Mouse (Mus musculus): ENCODE data around the gene Ccdc130.

Gene Ccdc130

DNA sequence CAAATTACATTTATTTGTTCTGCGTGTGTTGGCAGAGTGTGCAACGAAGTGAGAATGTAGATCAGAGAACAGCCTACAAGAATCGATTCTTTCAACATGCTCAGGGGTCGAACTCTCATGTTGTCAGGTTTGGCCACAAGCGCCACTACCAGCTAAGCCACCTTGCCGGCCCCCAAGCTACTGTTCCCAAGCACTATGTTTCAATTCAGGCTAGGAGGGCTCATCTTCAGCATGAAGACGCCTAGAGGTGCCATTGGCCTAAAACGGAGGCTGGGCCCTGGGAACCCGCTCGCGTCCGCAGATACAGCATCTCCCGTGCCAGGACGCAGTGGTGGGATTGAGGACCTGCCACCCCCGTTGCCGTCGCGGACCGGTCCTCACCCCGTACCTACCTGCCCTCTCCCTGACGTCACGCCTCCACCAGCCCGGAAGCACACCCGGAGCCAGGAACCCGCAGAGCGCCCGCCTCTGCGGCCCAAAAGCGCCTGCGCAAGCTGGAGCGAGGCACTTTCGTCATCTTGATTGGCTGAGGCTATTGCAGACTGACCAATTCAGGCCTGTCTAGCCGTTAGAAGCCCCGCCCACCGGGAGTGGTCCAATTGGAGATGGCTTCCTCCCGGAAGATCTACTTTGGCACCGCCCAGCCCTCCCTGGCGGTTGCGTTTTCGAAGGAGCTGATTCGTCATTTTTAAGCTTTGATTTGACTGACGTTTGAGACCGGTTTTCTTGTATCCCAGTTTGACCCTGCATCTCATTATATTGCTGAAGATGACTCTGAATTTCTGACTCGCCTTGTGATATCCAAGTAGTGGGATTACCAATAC, at the start of gene Ccdc130:
Gene Ccdc130 (minus strand): TSS at position 431 of the 824 bp plus-strand sequence.
- peak; percentile 100 for DNase-seq

DNA sequence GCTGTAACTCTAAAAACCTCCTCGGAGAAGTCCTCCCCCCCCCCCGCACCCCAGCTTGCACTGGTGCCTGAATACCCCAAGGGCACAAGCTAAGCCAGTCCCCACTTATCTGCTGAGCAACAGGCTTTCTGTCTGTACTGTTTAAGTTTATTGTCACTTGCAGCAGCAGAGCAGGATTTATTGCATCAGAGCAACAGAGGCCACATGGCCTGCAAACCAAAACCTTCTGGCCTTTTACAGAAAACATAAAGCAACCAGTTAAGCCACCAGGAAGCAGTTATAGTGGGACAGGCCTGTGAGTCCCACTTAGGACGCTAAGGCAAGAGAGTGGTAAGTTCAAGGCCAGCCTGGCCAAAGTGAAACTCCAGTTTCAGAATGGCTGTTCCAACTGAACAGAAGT, 38.2 kb upstream of the Ccdc130 start:
- DNase-seq, result no peak

DNA sequence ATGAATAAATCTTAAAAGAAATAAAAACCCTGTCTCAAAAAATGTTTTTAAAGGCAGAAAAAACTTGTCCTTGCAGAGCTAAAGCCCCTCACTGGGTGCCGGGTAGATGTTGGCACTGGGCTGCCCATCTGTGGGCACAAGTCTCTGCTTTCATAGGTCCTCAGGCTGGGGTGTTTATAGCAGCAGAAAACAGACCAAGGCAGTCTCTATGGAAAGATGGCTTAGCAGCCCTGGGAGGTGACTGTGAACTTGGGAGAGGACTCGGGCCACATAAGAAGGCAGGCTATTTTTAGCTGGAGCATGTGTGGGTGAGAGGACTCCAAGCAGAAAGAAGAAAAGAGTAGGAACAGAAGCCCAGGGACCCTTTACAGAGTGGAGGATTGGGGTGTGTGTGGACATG, 33.8 kb upstream of the Ccdc130 start:
- no peak for DNase-seq

DNA sequence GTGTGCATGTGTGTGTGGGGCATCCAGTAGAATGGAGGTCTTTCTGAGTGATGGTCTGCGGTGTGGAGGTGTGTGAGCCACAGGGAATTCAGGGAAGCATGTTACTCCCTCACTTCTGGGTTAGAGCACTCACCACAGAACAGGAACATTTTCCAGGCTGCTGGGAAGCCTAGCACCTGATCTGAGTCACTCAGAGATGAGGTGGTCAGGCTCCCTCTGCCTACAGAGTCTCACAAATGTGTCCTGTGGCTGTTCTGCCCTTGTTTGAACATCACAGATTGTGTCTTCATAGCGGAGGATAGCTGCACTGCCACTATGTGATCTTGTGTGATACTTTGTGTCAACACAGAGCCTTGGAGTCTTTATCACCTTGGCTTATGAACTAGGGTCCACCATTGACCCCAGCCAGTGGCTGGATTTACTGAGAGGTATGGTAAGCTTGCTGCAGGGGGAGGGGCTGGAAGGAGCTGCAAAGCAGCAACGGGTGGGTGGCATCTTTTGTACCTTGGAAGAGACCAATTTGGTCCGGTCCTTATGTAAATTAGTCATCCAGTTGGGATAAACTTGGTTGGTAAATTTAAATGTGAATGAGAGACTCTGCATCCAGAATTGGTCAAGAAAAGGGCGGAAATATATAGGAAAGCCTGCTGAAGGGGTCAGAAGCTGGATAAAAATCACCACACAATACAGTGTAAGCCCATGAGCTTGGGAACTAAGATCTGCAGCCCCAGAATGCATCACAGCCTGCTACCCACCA, 27.0 kb upstream of the Ccdc130 start:
- DNase-seq, result no peak

DNA sequence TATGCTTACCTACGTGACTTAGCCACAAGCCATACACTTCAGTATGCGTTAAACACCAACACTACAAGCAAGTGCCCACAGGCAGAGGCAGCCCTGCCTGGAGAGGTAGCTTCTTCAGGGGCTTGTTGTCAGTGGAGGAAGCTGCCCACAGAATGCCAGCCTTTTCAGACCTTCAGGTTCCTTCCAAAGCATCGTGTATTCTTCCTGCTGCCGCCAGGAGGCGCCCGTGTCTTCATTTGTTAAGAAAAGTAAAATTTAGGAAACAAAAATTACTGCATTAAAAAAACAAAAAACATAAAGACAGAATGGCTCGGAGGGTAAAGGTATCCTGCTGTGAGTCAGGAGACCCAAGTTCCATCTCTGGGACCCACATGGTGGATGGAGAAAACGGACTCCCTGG, 21.5 kb upstream of the Ccdc130 start:
- peak; percentile 86 to 87 for DNase-seq

DNA sequence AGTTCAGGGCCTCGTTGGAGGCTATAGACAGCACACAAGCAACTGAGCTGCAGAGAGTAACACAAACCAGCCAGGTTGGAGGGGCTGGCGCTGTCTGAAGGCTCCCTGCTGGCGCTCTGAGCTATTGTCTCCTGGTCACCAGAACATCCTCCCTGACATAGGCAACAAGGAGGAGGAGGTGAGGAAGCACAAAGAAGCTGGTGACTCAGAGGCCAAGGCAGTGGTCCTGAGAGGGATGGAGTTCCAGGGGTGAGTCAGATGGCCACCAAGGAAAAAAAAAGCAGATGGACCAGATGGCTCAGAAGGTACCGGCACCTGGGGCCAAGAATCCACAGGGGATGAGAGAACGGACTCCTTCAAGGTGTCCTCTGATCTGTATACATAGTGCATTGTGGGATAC, 20.9 kb upstream of the Ccdc130 start:
- peak; percentile 82 to 86 for DNase-seq

DNA sequence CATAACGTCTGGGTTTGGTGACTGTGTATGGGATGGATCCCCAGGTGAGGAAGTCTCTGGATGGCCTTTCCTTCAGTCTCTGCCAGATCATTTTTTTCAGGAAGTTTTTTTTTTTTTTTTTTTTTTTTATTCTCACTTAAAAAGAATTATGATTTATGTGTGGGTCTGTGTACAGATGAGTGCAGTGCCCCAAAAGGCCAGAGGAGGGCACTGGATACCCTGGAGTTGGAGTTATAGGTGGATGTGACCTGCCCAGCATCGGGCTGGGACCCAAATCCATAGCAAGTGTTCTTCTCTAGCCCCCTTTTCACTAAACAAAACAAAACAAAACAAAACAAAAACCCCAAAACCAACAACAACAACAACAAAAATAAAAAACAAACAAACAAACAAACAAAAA, 18.7 kb upstream of the Ccdc130 start:
- DNase-seq, result peak; percentile 69 to 79

DNA sequence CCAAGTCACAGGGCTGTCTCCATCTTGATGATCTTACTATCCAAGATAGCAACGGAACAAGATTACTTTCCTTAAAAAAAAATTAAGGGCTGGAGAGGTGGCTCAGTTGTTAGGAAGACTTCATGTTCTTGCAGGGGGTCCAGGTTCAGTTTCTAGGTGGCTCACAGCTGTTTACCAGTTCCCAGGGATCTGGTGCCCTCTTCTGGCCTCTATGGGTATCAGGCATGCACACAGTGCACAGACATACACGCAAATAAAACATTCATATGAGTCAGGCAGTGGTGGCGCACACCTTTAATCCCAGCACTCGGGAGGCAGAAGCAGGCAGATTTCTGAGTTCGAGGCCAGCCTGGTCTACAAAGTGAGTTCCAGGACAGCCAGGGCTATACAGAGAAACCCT, 15.5 kb upstream of the Ccdc130 start:
- DNase-seq, result peak; percentile 47 to 67

DNA sequence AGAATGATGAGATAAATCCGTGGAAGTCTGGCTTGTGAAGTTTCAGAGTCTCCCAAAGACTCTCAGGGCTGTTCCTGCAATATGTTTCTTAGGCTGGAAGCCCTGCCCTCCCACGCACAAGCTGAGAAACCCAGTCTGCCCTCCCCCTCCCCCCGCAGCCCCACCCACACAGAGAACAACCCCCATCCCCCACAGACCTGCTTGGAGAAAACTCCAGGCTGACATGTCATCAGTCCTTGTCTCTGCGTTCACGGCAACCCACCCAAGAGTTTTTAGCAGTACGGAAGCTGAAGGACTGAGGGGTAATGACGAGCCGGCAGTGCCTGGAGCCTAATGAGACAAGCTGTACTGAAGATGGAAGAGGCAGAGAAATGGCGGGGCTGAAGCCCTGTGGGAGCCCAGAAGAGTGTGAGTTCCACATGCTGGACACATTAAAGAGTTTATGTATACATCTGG, 14.5 kb upstream of the Ccdc130 start:
- DNase-seq, result no peak

DNA sequence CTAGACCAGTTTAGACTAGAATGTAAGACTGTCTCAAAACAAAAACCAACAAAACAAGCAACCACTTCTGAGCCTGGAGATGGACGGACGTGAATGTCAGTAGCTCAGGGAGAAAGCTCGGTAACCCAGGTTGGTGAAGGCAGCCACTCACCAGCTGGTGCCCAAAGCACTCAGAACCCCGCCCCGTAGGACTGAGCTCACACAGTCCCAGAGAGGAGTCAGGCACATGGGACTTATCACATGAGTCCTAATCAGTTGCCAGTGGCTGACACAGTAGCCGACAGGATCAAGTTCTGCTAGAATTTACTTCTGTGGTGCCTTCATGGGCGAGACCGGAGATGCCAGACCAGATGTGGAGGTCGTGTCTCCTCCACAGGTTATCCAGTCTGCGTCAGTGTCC, 10.6 kb upstream of the Ccdc130 start:
- no peak for DNase-seq

DNA sequence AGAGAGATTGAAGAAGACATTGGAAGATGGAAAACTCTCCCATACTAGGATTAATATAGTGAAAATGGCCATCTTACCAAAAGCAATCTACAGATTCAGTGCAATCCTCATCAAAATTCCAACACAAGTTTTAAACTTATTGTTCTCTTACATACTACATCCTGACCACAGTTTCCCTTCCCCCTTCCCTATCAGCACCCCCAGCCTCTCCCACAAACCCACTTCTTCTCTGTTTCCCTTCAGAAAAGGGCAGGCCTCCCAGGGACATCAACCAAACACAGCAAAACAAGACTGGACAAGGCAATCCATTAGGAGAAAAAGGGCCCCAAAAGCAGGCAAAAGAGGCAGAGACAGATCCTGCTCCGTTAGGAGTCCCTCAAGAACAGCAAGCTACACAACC, 6.3 kb upstream of the Ccdc130 start:
- DNase-seq, result no peak

DNA sequence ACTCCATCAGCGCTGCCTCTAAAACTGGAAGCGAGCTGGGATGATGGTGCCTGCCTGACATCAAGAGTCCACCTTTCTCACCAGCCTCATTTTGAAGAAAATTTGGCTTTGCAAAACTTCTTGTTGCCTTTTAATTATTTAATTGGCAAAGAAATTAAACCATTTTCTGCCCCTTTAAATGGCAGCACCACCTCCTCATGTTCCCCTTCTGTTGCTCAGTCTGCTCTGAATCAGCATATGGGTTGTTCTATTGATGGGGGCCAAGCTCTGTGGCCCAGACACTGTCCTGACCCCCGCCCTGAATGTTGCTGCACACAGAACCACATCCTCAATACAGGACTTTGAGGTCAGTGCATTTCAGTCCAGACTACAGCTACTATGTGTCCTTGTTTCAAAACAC, 3.8 kb upstream of the Ccdc130 start:
- no peak for DNase-seq

DNA sequence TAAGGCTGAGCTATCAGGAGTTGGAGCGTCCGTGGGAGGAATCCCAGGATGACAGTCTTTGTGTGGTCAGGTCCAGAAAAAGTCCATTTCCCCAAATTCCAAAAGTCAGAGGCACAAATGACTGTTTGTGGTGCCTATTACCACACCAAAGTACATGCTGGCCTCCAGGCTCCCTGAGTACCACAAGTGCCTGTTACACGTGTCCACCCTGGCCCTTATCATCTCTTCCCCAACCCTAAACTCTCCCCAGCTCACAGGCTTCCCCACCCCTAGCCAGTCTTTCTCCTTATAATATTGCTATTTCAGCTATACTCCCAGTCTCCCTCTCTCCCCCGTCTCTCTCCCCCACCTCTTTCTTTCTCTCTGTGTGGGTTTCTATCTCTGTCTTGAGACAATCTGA, 2.1 kb upstream of the Ccdc130 start:
- DNase-seq, result no peak

DNA sequence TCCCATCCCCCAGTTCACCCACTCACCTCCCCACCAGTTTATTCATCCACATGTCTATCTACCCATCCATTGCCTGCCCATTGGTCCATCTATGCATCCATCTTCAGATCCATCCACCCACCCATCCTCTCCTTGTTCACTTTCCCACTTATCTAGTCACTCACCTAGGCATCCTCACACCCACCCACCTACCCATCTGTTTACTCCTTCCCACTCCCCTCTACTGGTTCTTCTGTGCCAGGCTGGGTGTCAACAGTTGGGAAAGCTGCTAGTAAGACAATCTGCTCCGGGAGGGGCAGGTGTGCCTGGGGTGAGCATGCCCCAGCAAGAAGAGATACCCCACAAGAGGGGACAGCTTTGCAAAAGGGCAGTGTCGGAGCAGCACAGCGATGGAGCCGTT, 9.1 kb downstream of the Ccdc130 start:
- no peak for DNase-seq

DNA sequence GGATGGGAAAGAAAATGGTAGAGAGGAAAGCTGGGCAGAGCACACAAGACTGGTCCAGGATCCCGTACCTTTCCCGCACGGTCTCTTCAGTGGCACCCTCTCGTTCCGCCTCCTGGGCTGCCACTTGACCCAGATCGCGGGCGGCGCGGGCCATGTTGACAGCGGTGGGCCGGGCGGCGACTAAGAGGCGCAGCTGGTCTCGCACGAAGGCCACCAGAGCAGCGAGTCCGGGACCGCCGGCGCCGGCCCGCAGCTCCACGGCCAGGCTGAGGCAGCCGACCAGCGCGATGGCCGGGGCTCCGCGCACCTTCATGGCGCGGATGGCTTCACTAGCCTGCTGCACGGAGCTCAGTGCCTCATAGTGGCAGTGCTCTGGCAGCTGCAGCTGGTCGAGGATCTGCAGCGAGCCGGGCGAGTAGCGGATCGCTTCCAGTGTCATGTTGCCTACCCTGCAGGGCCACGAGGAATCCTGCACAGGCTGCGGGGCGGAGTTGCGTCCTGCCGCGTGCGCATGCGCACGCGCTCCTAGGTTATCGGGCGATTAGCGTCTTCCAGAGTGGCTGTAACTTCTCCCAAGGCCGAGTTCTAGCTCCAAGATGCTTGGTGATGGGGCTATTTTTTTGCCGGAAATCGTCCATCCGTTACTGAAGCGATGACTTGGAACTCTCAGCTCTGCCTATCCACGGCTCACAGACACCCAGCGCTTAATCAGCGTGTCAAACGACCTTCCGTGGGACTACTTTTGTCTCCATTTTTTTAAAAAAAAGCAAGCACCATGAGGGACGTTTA, 13.2 kb downstream of the Ccdc130 start, which contains the start of gene Mri1:
Gene Mri1 (minus strand): TSS at position 505 of the 789 bp plus-strand sequence.
- peak; percentile 88 to 89 for DNase-seq

DNA sequence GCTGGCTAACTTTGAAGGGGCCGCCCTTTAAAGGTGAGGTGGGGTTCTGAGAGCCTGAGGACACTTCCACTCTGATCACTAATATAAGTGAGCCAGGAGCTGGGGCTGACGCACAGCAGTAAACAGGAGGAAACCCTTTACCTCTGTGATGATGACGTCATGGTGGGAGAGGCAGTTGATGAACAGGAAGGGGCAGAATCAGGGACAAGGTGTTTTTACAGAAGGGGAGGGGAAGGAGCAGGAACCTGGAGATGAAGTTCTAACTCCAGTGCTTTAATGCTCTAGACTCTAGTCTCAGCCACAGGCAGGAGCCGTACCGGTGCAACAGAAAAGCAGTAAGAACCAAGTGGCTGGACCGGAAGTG, 13.7 kb downstream of the Ccdc130 start:
- DNase-seq, result no peak

DNA sequence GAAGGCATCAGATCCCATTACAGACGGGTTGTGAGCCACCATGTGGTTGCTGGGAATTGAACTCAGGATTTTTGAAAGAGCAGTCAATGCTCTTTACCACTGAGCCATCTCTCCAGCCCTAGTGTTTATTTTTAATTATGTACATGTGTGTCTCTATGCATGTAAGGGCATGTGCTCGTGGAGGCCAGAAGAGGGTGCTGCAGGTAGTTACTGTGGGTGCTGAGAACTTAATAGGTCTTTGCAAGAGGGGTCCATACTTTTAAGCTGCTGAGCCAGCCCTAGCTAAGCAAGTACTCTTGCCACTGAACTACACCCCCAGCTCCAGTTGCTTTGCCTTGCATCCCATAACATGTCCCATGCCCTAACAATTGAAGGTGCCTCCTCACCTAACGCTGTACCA, 14.3 kb downstream of the Ccdc130 start:
- DNase-seq, result no peak

DNA sequence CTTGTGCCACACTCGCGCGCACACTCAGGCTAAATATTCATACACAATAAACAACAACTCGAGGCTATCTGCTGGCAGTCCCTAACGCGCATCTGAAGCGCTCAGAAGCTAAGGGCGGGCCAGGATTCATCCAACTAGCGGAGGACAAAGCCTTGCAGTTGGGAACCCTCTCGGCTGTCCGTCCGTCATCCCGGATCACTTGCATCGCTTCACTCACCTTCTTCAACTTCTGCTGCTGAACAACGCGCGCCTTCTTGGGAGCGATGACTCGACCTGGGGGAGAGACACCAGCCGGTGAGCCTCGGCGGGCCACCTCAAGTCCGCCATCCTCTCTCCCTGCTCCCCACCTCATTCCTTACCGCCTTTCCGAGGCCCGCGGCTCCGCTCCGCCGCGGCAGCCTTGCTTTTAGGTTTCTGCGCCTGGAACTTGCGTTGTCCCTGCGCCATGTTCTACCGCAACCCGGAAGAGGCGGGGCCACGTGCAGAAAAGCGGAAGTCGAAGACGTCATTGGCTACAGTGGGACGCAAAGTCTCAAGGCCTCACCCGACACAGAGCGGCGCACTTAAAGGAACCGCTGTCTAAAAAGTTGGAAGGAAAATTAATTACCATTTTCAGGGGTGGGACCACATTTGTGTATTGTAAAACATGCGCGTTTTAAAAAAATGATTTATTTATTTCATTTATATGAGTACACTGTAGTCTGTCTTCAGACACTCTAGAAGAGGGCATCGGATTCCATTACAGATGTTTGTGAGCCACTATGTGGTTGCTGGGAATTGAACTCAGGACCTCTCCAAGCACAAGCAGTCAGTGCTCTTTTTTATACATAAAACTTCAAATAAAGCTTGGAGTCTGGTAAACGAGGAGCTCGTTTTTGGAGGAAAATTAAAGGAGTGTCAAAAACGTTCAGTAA, 20.7 kb downstream of the Ccdc130 start, which contains the start of gene D8Ertd738e:
Gene D8Ertd738e (minus strand): TSS at position 463 of the 914 bp plus-strand sequence.
- DNase-seq, result peak; percentile 85 to 87

DNA sequence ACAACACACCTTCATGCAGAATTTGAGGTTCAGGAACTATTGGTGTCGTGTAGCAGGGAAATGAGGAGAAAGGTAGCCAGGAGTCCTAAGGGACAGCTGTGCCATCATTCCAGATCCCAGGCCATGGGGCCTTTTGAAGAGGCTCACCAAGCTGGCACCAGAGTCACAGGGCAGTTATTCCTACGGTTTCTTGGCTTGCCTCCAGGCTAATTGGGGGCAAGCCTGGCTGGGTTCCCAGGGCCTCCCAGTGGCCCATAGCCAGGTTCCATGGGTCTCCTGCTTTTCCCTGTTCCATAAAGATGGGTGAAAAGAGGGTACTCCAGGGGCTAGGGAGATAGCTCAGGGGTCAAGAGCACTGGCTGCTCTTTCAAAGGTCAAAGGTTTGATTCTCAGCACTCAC, 28.4 kb downstream of the Ccdc130 start:
- peak; percentile 53 to 56 for DNase-seq

DNA sequence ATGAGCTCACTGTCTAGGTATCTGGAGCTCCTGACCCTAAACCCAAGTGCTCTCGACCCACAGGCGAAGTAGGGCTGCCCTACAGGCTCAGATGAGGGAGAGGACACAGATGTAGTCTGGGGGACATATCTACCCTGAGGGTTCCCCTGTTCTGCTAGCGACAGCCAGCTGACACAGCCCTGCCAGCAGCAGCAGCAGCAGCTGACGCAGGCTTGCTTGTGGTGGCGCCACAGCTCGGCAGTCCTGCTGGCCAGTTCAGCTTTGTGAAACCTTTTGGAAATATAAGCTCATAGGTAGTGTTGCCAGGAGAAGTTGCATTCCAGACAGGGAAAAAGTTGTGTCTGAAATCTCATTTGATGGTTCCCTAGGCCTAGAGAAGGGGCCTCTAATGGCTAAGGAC, 29.0 kb downstream of the Ccdc130 start:
- DNase-seq, result no peak

DNA sequence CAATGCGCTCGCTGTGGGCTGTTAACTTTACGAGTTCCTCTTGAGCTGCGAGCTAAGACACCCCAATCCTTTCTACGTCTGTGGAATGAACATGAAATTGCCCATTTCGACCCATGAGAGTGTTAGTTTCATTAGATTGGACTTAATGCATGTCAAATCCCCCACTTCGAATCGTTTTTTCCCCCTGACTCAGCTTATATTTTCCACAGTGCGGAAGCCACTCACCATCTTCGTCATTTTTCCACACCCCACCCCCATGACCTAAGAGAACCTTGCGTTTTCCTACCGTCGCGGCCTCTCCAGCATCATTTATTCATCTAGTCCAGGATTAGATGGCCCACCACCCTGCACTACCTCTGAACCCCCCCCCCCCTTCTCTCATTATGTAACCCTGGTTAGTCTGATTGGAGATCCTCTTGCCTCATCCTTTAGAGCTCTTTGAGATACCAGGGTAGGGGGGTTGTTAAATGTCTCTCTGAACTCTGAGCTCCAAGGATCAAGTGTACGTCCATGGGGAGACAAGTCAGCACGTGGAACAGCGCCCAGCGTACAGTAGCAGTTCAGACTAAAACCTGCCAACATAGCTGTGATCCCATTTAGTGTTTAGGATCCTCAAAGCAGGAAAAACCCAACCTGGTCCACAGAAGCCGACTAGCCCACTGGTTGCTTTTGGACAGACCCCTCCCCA, 32.5 kb downstream of the Ccdc130 start:
- DNase-seq, result peak in 1 of 2 experiments; percentile 14
